Mouse (Mus musculus) bone marrow macrophage, adult 2 months (primary cell): ENCODE measurements around the gene Gm17416. TPM values are rescaled to one million over a fixed set of nuclear protein-coding genes. Genes with fewer than 3 reads are reported as not detected.

ENCODE experiments used
- H3K27ac ChIP-seq: 2 replicates; pipeline ENCODE4 v1.5.1; 2012; ENCODE audit warnings: low read depth, low read length; ENCODE audit not compliant: insufficient read depth
- H3K4me1 ChIP-seq: 2 replicates; pipeline ENCODE4 v1.6.1; 2012; ENCODE audit warnings: low read length; ENCODE audit not compliant: control insufficient read depth, insufficient read depth
- H3K4me3 ChIP-seq: 2 replicates; pipeline ENCODE4 v1.5.1; 2012; ENCODE audit warnings: mild to moderate bottlenecking, low read length, moderate library complexity; ENCODE audit not compliant: insufficient read depth
- CTCF ChIP-seq: IDR thresholded peaks from 2 replicates; pipeline ENCODE4 v1.5.1; 2012; ENCODE audit warnings: low read depth, mild to moderate bottlenecking, low read length, moderate library complexity
- POLR2A ChIP-seq: IDR thresholded peaks from 2 replicates; pipeline ENCODE4 v1.6.1; 2012; ENCODE audit warnings: mild to moderate bottlenecking, low read depth, low read length, borderline replicate concordance
- polyA plus RNA-seq: library from polyadenylated mRNA; stranded (reverse); fragments of >200 nt; gene quantifications from 2 replicates; pipeline ENCODE4 v1.2.4, GENCODE M21; 2012; ENCODE audit not compliant: missing spikeins, insufficient read depth, insufficient read length

The Gm17416 gene
- polyA plus RNA-seq, 1 experiment, result not detected

DNA sequence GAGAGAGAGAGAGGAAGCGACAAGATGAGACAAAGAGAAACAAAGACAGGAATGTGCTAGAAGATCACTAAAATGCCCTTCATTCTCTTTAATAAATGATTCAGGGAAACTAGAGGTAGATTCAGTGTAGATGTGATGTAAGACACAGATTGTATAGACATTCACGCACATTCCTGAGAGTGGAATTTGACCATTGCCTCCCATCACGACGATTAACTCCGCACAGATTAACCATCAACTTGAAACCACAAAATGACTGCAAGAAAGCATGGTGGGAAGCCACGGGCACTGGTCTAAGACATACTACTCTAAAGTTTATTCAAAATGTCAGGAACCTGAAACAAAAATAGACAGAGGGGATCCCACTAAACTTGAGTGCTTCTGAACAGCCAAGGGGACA is 1.2 kb downstream of the Gm17416 start:
- no peak overlapping the region for H3K4me3 ChIP-seq
- TF ChIP-seq POLR2A, result no peak
- TF ChIP-seq CTCF, result no peak

DNA sequence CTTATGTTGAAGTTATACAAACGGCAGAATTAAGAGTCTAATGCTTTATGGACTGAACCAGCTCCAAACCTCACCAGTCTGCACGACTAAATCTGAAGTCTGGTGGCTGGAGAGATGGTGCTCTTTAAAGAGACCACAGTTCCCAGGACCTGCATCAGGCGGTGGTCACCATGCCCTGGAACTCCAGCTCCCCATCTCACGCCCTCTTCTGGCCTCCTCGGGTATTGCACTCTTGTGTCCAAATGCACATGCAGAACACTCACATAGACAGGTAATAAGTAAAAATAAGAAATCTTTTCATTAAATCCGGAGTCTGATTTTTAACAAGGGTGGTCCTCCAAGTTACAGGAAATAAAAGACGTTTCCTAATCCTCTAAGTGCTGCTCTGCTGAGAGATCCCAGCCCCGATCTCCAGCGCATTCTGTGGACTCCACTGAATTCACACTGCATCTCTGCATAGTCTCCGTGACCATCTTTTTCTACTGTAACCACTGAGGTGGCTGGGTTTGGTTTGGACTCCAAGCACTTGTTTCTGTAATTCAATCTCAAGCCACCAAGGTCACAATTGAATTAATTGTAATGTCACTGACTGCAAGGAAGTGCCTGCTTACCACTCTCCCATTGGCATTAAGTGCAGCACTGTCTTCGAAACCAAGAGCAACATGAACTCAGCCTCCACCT is 3.1 kb downstream of the Gm17416 start, which contains the start of gene Defb21:
TSS of gene Defb21 (plus strand) at position 631 of the 681 bp plus-strand sequence.
- H3K4me1 ChIP-seq, result no peaks in the 10 kb centered on the region
- H3K4me3 ChIP-seq, result no peak within 1 kb of the TSS
- H3K27ac ChIP-seq, result no peak within 1 kb of the TSS
- no peak for TF ChIP-seq CTCF
- no peak for TF ChIP-seq POLR2A

More for the DNA sequence above, 1.2 kb downstream of the Gm17416 start:
- no peaks in the 10 kb centered on the region for H3K4me1 ChIP-seq
- no peak overlapping the region for H3K27ac ChIP-seq

DNA sequence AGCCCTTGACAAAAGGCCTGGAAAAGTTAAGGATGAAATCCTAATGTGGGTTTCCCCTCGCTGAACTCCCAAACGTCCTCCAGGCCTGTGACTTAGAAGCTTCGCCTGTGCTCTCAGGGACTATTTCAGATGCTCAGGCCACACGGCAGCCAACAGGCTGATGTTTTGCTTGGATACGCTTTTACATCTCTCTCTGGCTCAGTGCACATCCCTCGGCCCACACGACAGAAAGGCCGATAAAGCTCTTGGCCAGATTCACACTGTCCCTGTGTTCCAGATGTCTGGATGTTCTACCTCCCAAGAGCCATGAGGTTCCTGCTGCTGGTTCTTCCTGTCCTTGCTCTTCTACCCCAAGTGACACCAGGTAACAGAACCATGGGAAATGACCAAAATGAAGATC is 4.3 kb downstream of the Gm17416 start:
- H3K4me1 ChIP-seq, result no peaks in the 10 kb centered on the region
- TF ChIP-seq POLR2A, result no peak
- no peak for TF ChIP-seq CTCF
- H3K27ac ChIP-seq, result no peak overlapping the region
- H3K4me3 ChIP-seq, result no peak overlapping the region

DNA sequence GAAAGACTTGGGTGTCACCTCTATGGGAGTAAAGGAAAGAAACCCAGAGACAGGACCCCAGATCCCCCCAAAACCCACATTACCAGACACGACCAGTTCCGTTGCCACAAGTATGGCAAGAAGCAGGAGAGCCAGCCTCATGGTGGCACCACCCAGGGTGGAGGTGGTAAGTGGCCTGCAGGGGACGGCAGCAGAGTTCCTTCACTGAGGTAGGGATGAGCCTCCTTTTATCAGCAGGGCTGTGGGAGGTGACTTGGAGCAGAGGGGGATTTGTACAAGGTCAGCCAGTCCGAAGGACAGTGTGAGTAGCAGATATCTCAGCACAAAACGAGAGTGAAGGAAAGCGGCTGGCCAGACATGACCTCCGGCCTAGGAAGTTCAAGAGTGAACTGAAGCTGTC is 11.0 kb downstream of the Gm17416 start, which contains the start of gene Defb19:
TSS of gene Defb19 (minus strand) at position 206 of the 400 bp plus-strand sequence.
- Histone ChIP-seq H3K27ac (no peak within 1 kb of the TSS), H3K4me3 (no peak within 1 kb of the TSS), H3K4me1 (no peaks in the 10 kb centered on the region)
- no peak for TF ChIP-seq CTCF
- no peak for TF ChIP-seq POLR2A

DNA sequence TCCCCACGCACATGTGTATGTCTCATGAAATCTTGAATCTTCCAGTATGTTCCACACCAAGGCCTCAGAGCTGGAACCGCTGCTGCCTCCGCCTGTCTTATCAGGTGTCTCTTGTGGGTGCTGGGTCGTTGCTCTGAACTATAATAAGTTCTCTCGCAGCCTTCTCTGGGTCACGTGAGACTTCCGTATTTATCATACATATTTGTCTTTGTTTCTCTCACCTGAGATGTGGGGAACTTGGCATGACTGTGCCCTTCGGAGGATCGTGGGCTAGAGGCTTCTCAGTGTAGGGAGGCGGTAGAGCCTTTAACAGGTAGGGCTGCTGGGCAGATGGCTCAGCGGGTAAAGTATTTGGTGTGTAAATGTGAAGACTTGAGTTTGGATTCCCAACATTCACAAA is 11.5 kb downstream of the Gm17416 start:
- H3K4me1 ChIP-seq, result no peaks in the 10 kb centered on the region
- no peak overlapping the region for H3K27ac ChIP-seq
- H3K4me3 ChIP-seq, result no peak overlapping the region
- TF ChIP-seq POLR2A (no peak), CTCF (no peak)

DNA sequence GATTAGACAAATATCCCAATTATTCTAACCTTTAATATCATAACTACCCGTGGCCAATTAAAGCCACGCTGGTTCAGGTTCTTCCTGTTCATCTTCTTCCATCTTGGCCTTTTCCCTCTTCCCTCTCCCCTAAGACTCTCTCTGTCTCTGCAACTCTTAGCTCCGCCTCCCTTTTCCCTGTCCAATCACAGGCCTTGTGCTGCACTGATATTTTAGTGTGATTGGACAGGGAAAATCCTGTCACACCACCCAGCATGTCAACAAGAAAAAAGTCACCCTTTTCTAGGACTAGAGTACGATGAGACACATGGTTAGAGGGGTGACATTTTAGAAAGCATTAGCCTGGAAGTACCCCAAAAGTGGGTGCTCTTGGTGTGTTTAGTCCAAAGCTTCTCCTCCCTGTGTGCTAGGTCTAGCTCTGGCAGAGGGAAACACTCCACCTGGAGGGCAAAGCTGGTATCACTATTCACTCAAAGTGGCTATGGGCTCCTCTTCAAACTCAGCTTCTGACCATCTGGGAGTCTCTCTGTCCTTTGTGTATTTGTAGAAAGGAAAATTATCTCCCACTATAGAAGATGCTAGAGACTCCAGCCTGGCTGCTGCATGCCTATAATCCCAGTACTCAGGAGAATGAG is 17.9 kb downstream of the Gm17416 start:
- Histone ChIP-seq H3K4me1 (peaks cover 5% of the 10 kb centered on the region; the same call in 1 of the 2 replicates), H3K4me3 (no peak overlapping the region), H3K27ac (no peak overlapping the region)
- TF ChIP-seq CTCF (no peak), POLR2A (no peak)

DNA sequence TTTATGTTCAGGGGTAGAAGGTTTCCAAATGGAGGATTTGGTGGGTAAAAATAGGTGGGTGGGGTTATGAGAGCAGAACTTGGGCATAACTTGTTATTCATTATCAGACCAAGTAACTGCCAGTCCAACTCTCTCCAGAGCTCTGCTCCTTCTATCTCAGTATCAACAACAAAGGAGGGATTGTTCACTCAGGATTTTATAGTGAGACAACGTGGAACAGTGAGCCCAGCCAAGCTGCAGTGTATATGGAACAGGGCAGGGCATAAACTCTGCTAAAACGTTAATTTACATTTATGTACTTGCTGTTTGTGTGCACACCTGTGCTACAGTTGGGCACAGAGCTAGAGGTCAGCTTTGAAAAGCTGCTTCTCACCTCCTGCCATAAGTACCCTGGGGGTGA is 19.3 kb downstream of the Gm17416 start:
- Histone ChIP-seq H3K27ac (no peak overlapping the region), H3K4me3 (no peak overlapping the region), H3K4me1 (peaks cover 5% of the 10 kb centered on the region; the same call in 1 of the 2 replicates)
- TF ChIP-seq POLR2A (no peak), CTCF (no peak)

DNA sequence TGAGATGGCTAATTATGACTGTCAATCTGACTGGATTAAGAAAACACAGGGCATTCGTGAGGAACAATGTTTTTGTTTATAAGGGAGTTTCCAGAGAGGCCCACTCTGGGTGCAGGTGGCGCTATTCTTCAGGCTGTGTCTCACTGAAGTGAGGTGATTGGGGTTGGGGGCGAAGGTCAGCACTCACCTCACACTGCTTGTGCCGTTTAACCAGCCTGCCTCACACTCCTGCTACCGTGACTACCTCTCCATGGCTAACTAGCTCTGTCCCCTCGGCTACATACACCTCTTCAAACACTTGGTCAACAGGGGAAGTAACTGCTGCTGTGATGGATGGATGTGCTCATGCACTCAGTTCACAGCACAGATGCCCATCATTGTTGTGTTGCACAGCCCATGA is 19.9 kb downstream of the Gm17416 start:
- Histone ChIP-seq H3K4me3 (no peak overlapping the region), H3K27ac (no peak overlapping the region), H3K4me1 (peaks cover 5% of the 10 kb centered on the region; the same call in 1 of the 2 replicates)
- TF ChIP-seq CTCF (no peak), POLR2A (no peak)

DNA sequence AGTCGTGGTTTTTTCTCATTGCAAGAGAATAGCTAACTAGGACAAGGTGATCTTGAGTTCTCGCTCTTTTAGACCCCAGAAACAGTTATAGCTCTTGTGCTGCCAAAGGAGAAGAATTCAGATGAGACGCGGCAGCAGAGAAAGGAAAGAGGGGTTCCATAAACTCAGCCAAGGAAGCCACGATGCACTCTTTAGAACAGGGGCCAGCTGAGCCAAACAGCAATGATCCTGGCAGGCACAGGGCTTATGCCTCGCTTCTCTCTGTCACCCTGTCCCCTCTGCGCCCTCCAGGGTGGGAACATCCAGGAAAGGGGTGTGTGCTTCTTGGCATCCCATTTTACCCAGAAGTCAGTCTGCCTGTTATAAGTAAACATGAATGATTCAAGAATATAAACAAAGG is 30.2 kb downstream of the Gm17416 start, which contains the start of gene Defb45:
TSS of gene Defb45 (minus strand) at position 101 of the 400 bp plus-strand sequence.
- H3K4me1 ChIP-seq, result peaks cover 3% of the 10 kb centered on the region
- no peak within 1 kb of the TSS for H3K27ac ChIP-seq
- no peak within 1 kb of the TSS for H3K4me3 ChIP-seq
- no peak for TF ChIP-seq POLR2A
- TF ChIP-seq CTCF, result no peak

DNA sequence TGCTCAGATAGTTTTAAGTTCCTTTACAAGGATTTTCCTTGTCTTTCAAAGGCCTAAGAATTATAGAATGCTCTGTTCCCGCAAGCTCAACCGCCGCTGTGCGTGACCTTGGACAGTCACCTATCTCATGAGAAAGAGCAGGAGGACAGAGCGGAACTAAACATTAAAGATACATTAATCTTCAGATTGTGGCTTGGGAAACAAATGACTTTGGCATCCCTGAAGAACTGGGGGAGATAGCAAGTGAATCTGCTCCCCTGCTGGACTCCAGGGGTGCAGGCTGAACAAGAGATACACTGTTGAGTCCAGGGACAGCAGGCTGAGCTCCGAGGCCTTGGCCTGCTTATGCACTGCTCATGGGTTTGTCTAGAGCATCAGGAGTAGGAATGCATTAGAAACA is 30.9 kb downstream of the Gm17416 start:
- Histone ChIP-seq H3K4me3 (no peak overlapping the region), H3K4me1 (peaks cover 3% of the 10 kb centered on the region), H3K27ac (no peak overlapping the region)
- TF ChIP-seq CTCF (no peak), POLR2A (no peak)
